Mouse (Mus musculus) small intestine, adult 2 months (tissue): Measurements from ENCODE around the gene Ankrd27.

ENCODE experiments used
- CTCF ChIP-seq: fragments of 200-500 bp; IDR thresholded peaks from 2 replicates; pipeline ENCODE4 v1.5.1; 2012; ENCODE audit warnings: low read depth, mild to moderate bottlenecking, control low read depth, inconsistent platforms, low read length, moderate library complexity, mixed read lengths; ENCODE audit not compliant: insufficient replicate concordance, insufficient read length; ENCODE audit errors: extremely low read depth
- POLR2A ChIP-seq: fragments of 200-500 bp; IDR thresholded peaks from 2 replicates; pipeline ENCODE4 v1.6.1; 2012; ENCODE audit warnings: low read depth, mild to moderate bottlenecking, control low read depth, inconsistent platforms, low read length, moderate library complexity

DNA sequence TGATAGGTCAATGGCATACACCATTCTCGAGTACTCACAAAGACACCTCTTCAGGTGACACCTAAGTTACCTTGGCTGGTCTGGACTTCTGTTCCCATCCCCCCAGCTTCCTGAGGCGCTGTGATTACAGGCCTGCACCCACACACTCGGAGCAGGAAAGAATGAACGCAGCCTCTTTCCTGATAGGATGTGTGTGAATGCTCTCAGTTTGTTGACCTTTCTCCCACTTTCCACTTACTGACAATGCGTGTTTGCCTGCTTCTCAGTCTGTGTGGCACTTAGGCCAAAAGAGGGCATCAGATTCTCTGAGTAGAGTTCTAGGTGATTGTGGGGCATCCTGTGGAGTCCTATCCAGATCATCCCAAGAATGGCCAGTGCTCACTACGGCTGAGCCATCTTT, 54.0 kb downstream of the Ankrd27 start:
- TF ChIP-seq CTCF (no peak), POLR2A (no peak)
